Mouse (Mus musculus): ENCODE data around the gene Cdkn2a. TPM values are rescaled to one million over a fixed set of nuclear protein-coding genes. Genes with fewer than 3 reads are reported as not detected.

The Cdkn2a gene
- polyA plus RNA-seq, 1 experiment from 2014 or later = not detected

Other genes starting within 250 kb of the Cdkn2a start
- gene Mtap, start 157.5 kb downstream of the Cdkn2a start, polyA plus RNA-seq (2014; fragmentation: Nextera tagmentation; extraction: Ambion mirVana) = 81.4 and 86.6 TPM in 2 replicates
- gene Cdkn2b, start 16.4 kb upstream of the Cdkn2a start, polyA plus RNA-seq (2014; fragmentation: Nextera tagmentation; extraction: Ambion mirVana) = 1.1 and 1.4 TPM in 2 replicates